ENCODE assay signal across 7 mouse cellular contexts in the genomic region with DNA sequence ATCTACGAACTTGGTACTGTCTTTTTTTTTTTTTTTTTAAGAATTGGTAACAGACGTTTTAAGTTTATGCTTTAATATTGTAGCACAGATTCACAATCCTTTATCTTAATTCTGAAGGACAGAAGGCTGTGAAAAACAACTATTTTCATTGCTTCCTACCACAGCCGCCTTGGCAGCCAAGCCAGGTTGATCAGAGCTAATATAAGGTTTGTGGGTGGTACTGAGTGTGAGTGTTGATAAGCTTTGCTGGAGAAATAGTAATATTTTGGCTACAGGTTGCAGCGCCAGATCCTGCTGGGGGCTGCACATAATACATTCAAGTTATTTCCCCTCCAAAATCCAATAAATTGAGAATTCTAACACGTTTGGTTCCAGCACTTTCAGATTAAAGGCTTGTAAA. TPM values are rescaled to one million over a fixed set of nuclear protein-coding genes. Genes with fewer than 3 reads are reported as not detected.
DNase-seq lines count a peak whose midpoint lies in the region; ATAC-seq and TF ChIP-seq lines count a peak whose summit lies in the region.

No protein-coding gene starts in this region.

- H3K36me3 ChIP-seq in neural tube, embryonic 11.5 days (ENCODE audit: control insufficient read depth, insufficient read depth, low read length), result peaks cover 10% of the 10 kb centered on the region
- H3K36me3 ChIP-seq in forebrain, embryonic 11.5 days (ENCODE audit: control insufficient read depth, insufficient read depth, low read length), result peaks cover 9% of the 10 kb centered on the region; the same call in 1 of the 2 replicates
- 0 out of 2 replicates have a peak, but pooled peaks cover 4% of the 10 kb centered on the region for H3K36me3 ChIP-seq in stomach, postnatal 0 days (ENCODE audit: control insufficient read depth, insufficient read depth, low read length)

- TF ChIP-seq EP300 in stomach, postnatal 0 days (optimal IDR thresholded peaks at IDR 0.05), result no peak

- H3K4me3 ChIP-seq in neural tube, embryonic 11.5 days (ENCODE audit: low read depth, low read length), result peak overlapping the region; percentile 96
- peak overlapping the region; percentile 95 for H3K4me3 ChIP-seq in forebrain, embryonic 11.5 days (ENCODE audit: low read depth, low read length)
- H3K4me3 ChIP-seq in stomach, postnatal 0 days (ENCODE audit: low read depth, low read length), result peak overlapping the region; percentile 95

- no peaks in the 10 kb centered on the region for H3K27me3 ChIP-seq in neural tube, embryonic 11.5 days (ENCODE audit: control insufficient read depth, insufficient read depth, low read length)
- no peaks in the 10 kb centered on the region for H3K27me3 ChIP-seq in forebrain, embryonic 11.5 days (ENCODE audit: control insufficient read depth, insufficient read depth, low read length)
- H3K27me3 ChIP-seq in stomach, postnatal 0 days (ENCODE audit: control insufficient read depth, insufficient read depth, low read length), result no peaks in the 10 kb centered on the region

- H3K4me2 ChIP-seq in neural tube, embryonic 11.5 days (ENCODE audit: low read depth), result peak overlapping the region; percentile 81
- peak overlapping the region; percentile 57 for H3K4me2 ChIP-seq in forebrain, embryonic 11.5 days (ENCODE audit: low read depth, low read length, severe bottlenecking)
- H3K4me2 ChIP-seq in stomach, postnatal 0 days (replicated peaks; ENCODE audit: low read depth), result peak overlapping the region; percentile 66

- H3K4me1 ChIP-seq in neural tube, embryonic 11.5 days (ENCODE audit: control insufficient read depth, insufficient read depth, low read length), result peaks cover 15% of the 10 kb centered on the region
- peaks cover 4% of the 10 kb centered on the region; the same call in 1 of the 2 replicates for H3K4me1 ChIP-seq in forebrain, embryonic 11.5 days (replicated peaks; ENCODE audit: control insufficient read depth, insufficient read depth, low read length)
- peaks cover 2% of the 10 kb centered on the region; the same call in 1 of the 2 replicates for H3K4me1 ChIP-seq in stomach, postnatal 0 days (replicated peaks; ENCODE audit: control insufficient read depth, insufficient read depth)

- no peak for DNase-seq in neural tube, embryonic 11.5 days (ENCODE audit: low spot score)
- no peak for DNase-seq in neural tube, embryonic 10.5 days (ENCODE audit: extremely low spot score, low spot score)
- DNase-seq in forebrain, embryonic 11.5 days (ENCODE audit: low spot score), result no peak
- DNase-seq in liver, result peak; percentile 35
- DNase-seq in stomach, postnatal 0 days (ENCODE audit: low spot score), result no peak
- DNase-seq in adrenal gland, adult 2 months, result no peak

- WGBS in neural tube, embryonic 11.5 days, result 58% methylated on average over 5 of the region's 5 CpGs
- WGBS in forebrain, embryonic 11.5 days, result 61% methylated on average over 5 of the region's 5 CpGs
- 35% methylated on average over 5 of the region's 5 CpGs for WGBS in stomach, postnatal 0 days

- no peak overlapping the region for H3K9ac ChIP-seq in neural tube, embryonic 11.5 days (ENCODE audit: low read length)
- peak overlapping the region; percentile 42; the same call in 1 of the 2 replicates for H3K9ac ChIP-seq in forebrain, embryonic 11.5 days (ENCODE audit: low read length)
- no peak overlapping the region for H3K9ac ChIP-seq in stomach, postnatal 0 days (ENCODE audit: low read length)

- no peak for ATAC-seq in neural tube, embryonic 11.5 days (ENCODE audit: insufficient read depth, low FRiP score, low TSS enrichment)
- ATAC-seq in forebrain, embryonic 11.5 days (replicated peaks; ENCODE audit: low FRiP score), result no peak
- ATAC-seq in stomach, postnatal 0 days (ENCODE audit: low FRiP score, low TSS enrichment), result no peak
- no peak for ATAC-seq in inflammation-experienced regulatory T-cells, adult 6 months

- H3K9me3 ChIP-seq in neural tube, embryonic 11.5 days (ENCODE audit: control insufficient read depth, low read length), result no peaks in the 10 kb centered on the region
- H3K9me3 ChIP-seq in forebrain, embryonic 11.5 days (ENCODE audit: control insufficient read depth, low read length), result no peaks in the 10 kb centered on the region
- H3K9me3 ChIP-seq in stomach, postnatal 0 days (ENCODE audit: control insufficient read depth, low read length), result no peaks in the 10 kb centered on the region

- TF ChIP-seq CTCF in stomach, postnatal 0 days (IDR thresholded peaks at IDR 0.05; ENCODE audit: low read depth), result no peak

- H3K27ac ChIP-seq in neural tube, embryonic 11.5 days (ENCODE audit: low read depth, low read length), result no peak overlapping the region
- no peak overlapping the region for H3K27ac ChIP-seq in forebrain, embryonic 11.5 days (ENCODE audit: low read depth, low read length)
- H3K27ac ChIP-seq in stomach, postnatal 0 days (replicated peaks), result no peak overlapping the region

RNA-seq across cellular contexts. Expression of gene Slf2, which starts 1.1 kb away (rescaled TPM):
- polyA plus RNA-seq in neural tube, embryonic 11.5 days (2014; fragmentation: Nextera tagmentation; extraction: Ambion mirVana), result 46.4 and 53.6 TPM in 2 replicates
- polyA plus RNA-seq in forebrain, embryonic 11.5 days (2014; fragmentation: Nextera tagmentation; extraction: Ambion mirVana), result 55.6 and 59.3 TPM in 2 replicates
- 9.3 and 9.8 TPM in 2 replicates for polyA plus RNA-seq in stomach, postnatal 0 days (2015; fragmentation: Nextera tagmentation; extraction: Ambion mirVana)
- 10 to 100 TPM; 24.9 to 27.0 (median 25.0) TPM for polyA plus RNA-seq in inflammation-experienced regulatory T-cells, adult 6 months (2017; shearing (Covaris generic))
- 10 to 100 TPM; 19.6 to 21.4 TPM for total RNA-seq in adrenal gland, adult 2 months (2021)
- 54.9 and 77.7 TPM in 2 replicates for polyA plus RNA-seq in adrenal gland, adult 2 months (2012; rRNA removed)

RNA-seq across cellular contexts. Expression of gene Sema4g, which starts 56.9 kb away (rescaled TPM):
- polyA plus RNA-seq in neural tube, embryonic 11.5 days (2014; fragmentation: Nextera tagmentation; extraction: Ambion mirVana), result 6.6 and 6.7 TPM in 2 replicates
- polyA plus RNA-seq in forebrain, embryonic 11.5 days (2014; fragmentation: Nextera tagmentation; extraction: Ambion mirVana), result 7.1 and 7.4 TPM in 2 replicates
- polyA plus RNA-seq in stomach, postnatal 0 days (2015; fragmentation: Nextera tagmentation; extraction: Ambion mirVana), result 1.4 and 1.8 TPM in 2 replicates
- under 1 TPM in 1 of 3 experiments, not detected in 2; 0.08 TPM for polyA plus RNA-seq in inflammation-experienced regulatory T-cells, adult 6 months (2017; shearing (Covaris generic))
- 1 to 10 TPM; 6.3 to 7.7 TPM for total RNA-seq in adrenal gland, adult 2 months (2021)
- 9.4 and 13.4 TPM in 2 replicates for polyA plus RNA-seq in adrenal gland, adult 2 months (2012; rRNA removed)
